In the genomic region with DNA sequence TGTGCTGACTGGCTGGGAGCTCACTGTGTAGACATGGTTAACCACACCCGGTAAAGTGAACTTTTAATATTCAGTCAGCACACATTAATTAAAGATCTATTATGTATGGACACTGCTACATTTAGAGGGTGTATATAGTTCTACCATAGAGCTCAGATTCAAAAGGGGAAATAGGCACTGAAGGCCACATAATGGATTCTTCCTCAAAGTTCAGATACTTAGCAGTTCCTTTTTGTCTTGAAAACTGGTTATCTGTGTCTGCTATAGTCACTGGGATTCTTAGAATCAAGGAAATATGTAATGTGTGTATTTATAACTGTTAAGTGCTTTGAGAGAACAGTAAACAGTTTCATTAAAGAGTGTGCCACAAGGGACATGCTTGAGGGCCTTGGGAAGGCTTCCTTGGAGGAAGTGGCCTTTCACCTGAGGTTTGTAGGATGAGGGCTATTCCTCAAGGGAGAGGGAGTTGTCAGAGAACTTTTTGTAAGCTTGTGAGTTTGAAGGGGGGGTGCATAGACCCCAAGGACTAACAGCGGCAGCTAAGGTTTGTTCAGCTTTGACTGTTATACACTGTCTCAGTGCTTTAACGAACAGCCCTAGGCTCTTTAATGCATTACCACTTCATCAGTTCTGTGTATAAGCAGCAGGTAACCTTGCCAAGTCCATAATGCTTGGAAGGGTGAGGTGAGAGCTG, we compare ENCODE assay signal across 22 mouse cellular contexts. TPM values are rescaled to one million over a fixed set of nuclear protein-coding genes. Genes with fewer than 3 reads are reported as not detected.
DNase-seq lines count a peak whose midpoint lies in the region; ATAC-seq and TF ChIP-seq lines count a peak whose summit lies in the region.
"Had no signal": no experiment of that assay in that cellular context is flagged by ENCODE, and none has a peak within 500 bp of the region (broad histone marks: within the 10 kb centered on the region; RNA-seq: fewer than 3 reads in every experiment).

No protein-coding gene starts in this region.

- WGBS in liver, embryonic 15.5 days (ENCODE audit: insufficient replicate concordance) = 76% methylated on average over 3 of the region's 3 CpGs
- 89% methylated on average over 3 of the region's 3 CpGs for WGBS in liver, embryonic 11.5 days

- no peaks in the 10 kb centered on the region for H3K9me3 ChIP-seq in liver, embryonic 15.5 days (replicated peaks)
- no peaks in the 10 kb centered on the region for H3K9me3 ChIP-seq in liver, embryonic 11.5 days (ENCODE audit: control insufficient read depth, low read length)
- H3K9me3 ChIP-seq: embryonic facial prominence, embryonic 15.5 days; forebrain, embryonic 12.5 days; liver, embryonic 13.5 days; neural tube, embryonic 13.5 days had no signal

- H3K27ac ChIP-seq in gastrocnemius, adult 2 months = peak overlapping the region; percentile 77
- H3K27ac ChIP-seq in liver, embryonic 15.5 days (replicated peaks) = peak overlapping the region; percentile 49
- no peak overlapping the region for H3K27ac ChIP-seq in liver, embryonic 11.5 days (ENCODE audit: low read depth, low read length)
- peak overlapping the region; percentile 77 for H3K27ac ChIP-seq in bone marrow macrophage, adult 2 months (ENCODE audit: insufficient read depth, low read depth, low read length)
- H3K27ac ChIP-seq: embryonic facial prominence, embryonic 15.5 days; forebrain, embryonic 12.5 days; hindbrain, postnatal 0 days; kidney, postnatal 0 days; liver, embryonic 13.5 days; neural tube, embryonic 13.5 days had no signal

- no peak overlapping the region for H3K4me2 ChIP-seq in liver, embryonic 15.5 days
- no peak overlapping the region for H3K4me2 ChIP-seq in liver, embryonic 11.5 days
- H3K4me2 ChIP-seq: embryonic facial prominence, embryonic 15.5 days; forebrain, embryonic 12.5 days; liver, embryonic 13.5 days; neural tube, embryonic 13.5 days had no signal

- intact Hi-C loops in gastrocnemius, adult 2 months (cut with DNase I) = no loop called here
- intact Hi-C loops in gastrocnemius, postnatal 14 days (cut with DNase I; ENCODE audit: low total_unique reads) = loop anchor here (10.0 kb wide), 1 partner anchor 51 kb away; no protein-coding TSS in a partner anchor

- H3K9ac ChIP-seq in liver, embryonic 15.5 days = no peak overlapping the region
- H3K9ac ChIP-seq in liver, embryonic 11.5 days (ENCODE audit: low read depth, low read length) = no peak overlapping the region
- H3K9ac ChIP-seq: embryonic facial prominence, embryonic 15.5 days; forebrain, embryonic 12.5 days; liver, embryonic 13.5 days; neural tube, embryonic 13.5 days had no signal

- no peaks in the 10 kb centered on the region for H3K27me3 ChIP-seq in liver, embryonic 15.5 days
- H3K27me3 ChIP-seq in liver, embryonic 11.5 days (replicated peaks; ENCODE audit: control insufficient read depth, insufficient read depth, low read length) = no peaks in the 10 kb centered on the region
- H3K27me3 ChIP-seq: CH12.LX; embryonic facial prominence, embryonic 15.5 days; forebrain, embryonic 12.5 days; liver, embryonic 13.5 days; neural tube, embryonic 13.5 days had no signal

- H3K4me1 ChIP-seq in liver, embryonic 15.5 days (replicated peaks) = peaks cover 35% of the 10 kb centered on the region
- peaks cover 6% of the 10 kb centered on the region; the same call in 1 of the 2 replicates for H3K4me1 ChIP-seq in liver, embryonic 11.5 days (replicated peaks; ENCODE audit: control insufficient read depth, insufficient read depth, low read length)
- H3K4me1 ChIP-seq in bone marrow macrophage, adult 2 months (ENCODE audit: control insufficient read depth, insufficient read depth, low read length) = peaks cover 48% of the 10 kb centered on the region
- H3K4me1 ChIP-seq: forebrain, embryonic 12.5 days had no signal

- H3K36me3 ChIP-seq in liver, embryonic 15.5 days (replicated peaks) = no peaks in the 10 kb centered on the region
- no peaks in the 10 kb centered on the region for H3K36me3 ChIP-seq in liver, embryonic 11.5 days (ENCODE audit: control insufficient read depth, insufficient read depth, low read length)
- H3K36me3 ChIP-seq: liver, embryonic 13.5 days had no signal

- DNase-seq in gastrocnemius, adult 2 months = no peak
- no peak for DNase-seq in gastrocnemius, postnatal 14 days
- DNase-seq in liver, embryonic 11.5 days (ENCODE audit: low spot score) = no peak
- no peak for DNase-seq in cerebellum, adult 8-10 months
- no peak for DNase-seq in adipocyte (ENCODE audit: low spot score)
- DNase-seq: adrenal gland, postnatal 14 days; cerebellum, adult 9-10 months; embryo, embryonic 11 days; gastrocnemius, postnatal 36 days; kidney, adult 11 months; left cerebral cortex, postnatal 4 days; liver, embryonic 13.5 days; spleen, adult 18-20 months had no signal

- no peak for TF ChIP-seq CTCF in gastrocnemius, adult 2 months (IDR thresholded peaks at IDR 0.05)
- no peak for TF ChIP-seq CTCF in bone marrow macrophage, adult 2 months (IDR thresholded peaks at IDR 0.05; ENCODE audit: low read depth, low read length)

- TF ChIP-seq POLR2A in bone marrow macrophage, adult 2 months (IDR thresholded peaks at IDR 0.05; ENCODE audit: borderline replicate concordance, low read depth, low read length) = no peak

- H3K4me3 ChIP-seq in gastrocnemius, adult 2 months = no peak overlapping the region
- H3K4me3 ChIP-seq in liver, embryonic 15.5 days (replicated peaks) = no peak overlapping the region
- no peak overlapping the region for H3K4me3 ChIP-seq in liver, embryonic 11.5 days (ENCODE audit: low read depth, low read length)
- H3K4me3 ChIP-seq in bone marrow macrophage, adult 2 months (ENCODE audit: insufficient read depth, low read length) = no peak overlapping the region
- H3K4me3 ChIP-seq: embryonic facial prominence, embryonic 15.5 days; forebrain, embryonic 12.5 days; liver, embryonic 13.5 days; neural tube, embryonic 13.5 days had no signal

- ATAC-seq in liver, embryonic 15.5 days (ENCODE audit: insufficient read depth) = no peak
- ATAC-seq in liver, embryonic 11.5 days (replicated peaks; ENCODE audit: low FRiP score) = no peak
- ATAC-seq in megakaryocyte progenitor cell, adult 5-6 weeks (replicated peaks; ENCODE audit: poor library complexity) = peak; percentile 38
- ATAC-seq: hindbrain, postnatal 0 days had no signal

RNA-seq across cellular contexts. Expression of a gene that starts 28.3 kb away (rescaled TPM):
- total RNA-seq in gastrocnemius, adult 2 months (2021) = 10 to 100 TPM; 72.6 to 74.8 TPM
- total RNA-seq in gastrocnemius, postnatal 14 days (2021) = 10 to 100 TPM; 60.2 to 63.7 TPM
- 17.7 and 17.9 TPM in 2 replicates for polyA plus RNA-seq in liver, embryonic 15.5 days (2015; fragmentation: Nextera tagmentation; extraction: Ambion mirVana)
- polyA plus RNA-seq in liver, embryonic 11.5 days (2014; fragmentation: Nextera tagmentation; extraction: Ambion mirVana) = 40.0 and 40.3 TPM in 2 replicates
- polyA plus RNA-seq in bone marrow macrophage, adult 2 months (2012; ENCODE audit: insufficient read depth, insufficient read length, missing spikeins) = 67.7 and 71.5 TPM in 2 replicates
- 43.9 and 48.3 TPM in 2 replicates for total RNA-seq in megakaryocyte progenitor cell, adult 5-6 weeks (2015)
- total RNA-seq in megakaryocyte progenitor cell, adult 5-6 weeks (2017) = 66.8 and 74.0 TPM in 2 replicates
